Mouse (Mus musculus): ENCODE results near the gene Psmb7. TPM values are rescaled to one million over a fixed set of nuclear protein-coding genes. Genes with fewer than 3 reads are reported as not detected.

Psmb7 gene
- total and polyA plus RNA-seq, 2 experiments, result 99.4 to 219 TPM

- Histone ChIP-seq H3K4me3 (ENCODE audit: insufficient read depth, low read depth, low read length) (no peak overlapping the region), H3K36me3 (ENCODE audit: control insufficient read depth, insufficient read depth, low read length) (no peaks in the 10 kb centered on the region; the same call in 1 of the 2 replicates), H3K4me1 (ENCODE audit: control insufficient read depth, insufficient read depth, low read length) (peaks cover 31% of the 10 kb centered on the region), H3K79me2 (ENCODE audit: control insufficient read depth, insufficient read depth, low read length) (peaks cover 48% of the 10 kb centered on the region), H3K27ac (replicated peaks; ENCODE audit: insufficient read depth, low read depth, low read length) (peak overlapping the region; percentile 45; the same call in 1 of the 2 replicates), H3K9ac (ENCODE audit: low read depth, low read length) (no peak overlapping the region), H3K27me3 (ENCODE audit: control insufficient read depth, insufficient read depth, low read length) (no peaks in the 10 kb centered on the region)
- WGBS, result 12% methylated on average over 6 of the region's 6 CpGs
- TF ChIP-seq POLR2A (IDR thresholded peaks at IDR 0.05; ENCODE audit: extremely low read depth, insufficient read depth, low read length), result no peak
- no peak for TF ChIP-seq CTCF (IDR thresholded peaks at IDR 0.05; ENCODE audit: low read depth, low read length)
- DNase-seq (ENCODE audit: extremely low read depth, low read depth, low spot score), result peak; percentile 73
These were observed 97.7 kb downstream of the Psmb7 start for GRCm38 (mm10) chr2:38546222-38546621.

- TF ChIP-seq CTCF (IDR thresholded peaks at IDR 0.05; ENCODE audit: low read depth, low read length), result no peak
- no peak for TF ChIP-seq POLR2A (IDR thresholded peaks at IDR 0.05; ENCODE audit: extremely low read depth, insufficient read depth, low read length)
- Histone ChIP-seq H3K4me3 (ENCODE audit: insufficient read depth, low read depth, low read length) (no peak overlapping the region), H3K36me3 (ENCODE audit: control insufficient read depth, insufficient read depth, low read length) (no peaks in the 10 kb centered on the region), H3K79me2 (ENCODE audit: control insufficient read depth, insufficient read depth, low read length) (peaks cover 44% of the 10 kb centered on the region), H3K9ac (ENCODE audit: low read depth, low read length) (no peak overlapping the region), H3K27ac (replicated peaks; ENCODE audit: insufficient read depth, low read depth, low read length) (peak overlapping the region; percentile 45), H3K4me1 (ENCODE audit: control insufficient read depth, insufficient read depth, low read length) (peaks cover 35% of the 10 kb centered on the region), H3K27me3 (ENCODE audit: control insufficient read depth, insufficient read depth, low read length) (no peaks in the 10 kb centered on the region)
- peak; percentile 52 for DNase-seq (ENCODE audit: extremely low read depth, low read depth, low spot score)
These were observed 98.2 kb downstream of the Psmb7 start for GRCm38 (mm10) chr2:38545706-38546105.

GRCm38 (mm10) chr2:38544982-38545381 lies 98.9 kb downstream of the Psmb7 start:
- no peak overlapping the region for H3K27ac ChIP-seq (replicated peaks; ENCODE audit: insufficient read depth, low read depth, low read length)
- no peaks in the 10 kb centered on the region for H3K27me3 ChIP-seq (ENCODE audit: control insufficient read depth, insufficient read depth, low read length)
- TF ChIP-seq CTCF (IDR thresholded peaks at IDR 0.05; ENCODE audit: low read depth, low read length), result no peak
- TF ChIP-seq POLR2A (IDR thresholded peaks at IDR 0.05; ENCODE audit: extremely low read depth, insufficient read depth, low read length), result no peak
- no peak overlapping the region for H3K9ac ChIP-seq (ENCODE audit: low read depth, low read length)
- peaks cover 41% of the 10 kb centered on the region for H3K4me1 ChIP-seq (ENCODE audit: control insufficient read depth, insufficient read depth, low read length)
- no peak overlapping the region for H3K4me3 ChIP-seq (ENCODE audit: insufficient read depth, low read depth, low read length)
- DNase-seq (ENCODE audit: extremely low read depth, low read depth, low spot score), result peak; percentile 30
- H3K36me3 ChIP-seq (ENCODE audit: control insufficient read depth, insufficient read depth, low read length), result no peaks in the 10 kb centered on the region
- 71% methylated on average over 6 of the region's 6 CpGs for WGBS
- H3K79me2 ChIP-seq (ENCODE audit: control insufficient read depth, insufficient read depth, low read length), result peaks cover 42% of the 10 kb centered on the region

GRCm38 (mm10) chr2:38544341-38544740 lies 99.5 kb downstream of the Psmb7 start:
- Histone ChIP-seq H3K27me3 (ENCODE audit: control insufficient read depth, insufficient read depth, low read length) (no peaks in the 10 kb centered on the region), H3K4me1 (ENCODE audit: control insufficient read depth, insufficient read depth, low read length) (peaks cover 44% of the 10 kb centered on the region)
- TF ChIP-seq CTCF (IDR thresholded peaks at IDR 0.05; ENCODE audit: low read depth, low read length), result no peak

GRCm38 (mm10) chr2:38543158-38543557 lies 100.7 kb downstream of the Psmb7 start:
- no peak overlapping the region for H3K4me3 ChIP-seq (ENCODE audit: insufficient read depth, low read depth, low read length)
- no peak overlapping the region for H3K27ac ChIP-seq (replicated peaks; ENCODE audit: insufficient read depth, low read depth, low read length)
- H3K9ac ChIP-seq (ENCODE audit: low read depth, low read length), result no peak overlapping the region
- TF ChIP-seq CTCF (IDR thresholded peaks at IDR 0.05; ENCODE audit: low read depth, low read length) (no peak), POLR2A (IDR thresholded peaks at IDR 0.05; ENCODE audit: extremely low read depth, insufficient read depth, low read length) (no peak)
- H3K27me3 ChIP-seq (ENCODE audit: control insufficient read depth, insufficient read depth, low read length), result no peaks in the 10 kb centered on the region
- peaks cover 52% of the 10 kb centered on the region for H3K79me2 ChIP-seq (ENCODE audit: control insufficient read depth, insufficient read depth, low read length)
- no peak for DNase-seq (ENCODE audit: extremely low read depth, low read depth, low spot score)
- WGBS, result 96% methylated on average over 2 of the region's 2 CpGs
- H3K36me3 ChIP-seq (ENCODE audit: control insufficient read depth, insufficient read depth, low read length), result no peaks in the 10 kb centered on the region
- peaks cover 48% of the 10 kb centered on the region for H3K4me1 ChIP-seq (ENCODE audit: control insufficient read depth, insufficient read depth, low read length)

More at GRCm38 (mm10) chr2:38544341-38544740, 99.5 kb downstream of the Psmb7 start:
- no peak overlapping the region for H3K9ac ChIP-seq (ENCODE audit: low read depth, low read length)
- no peaks in the 10 kb centered on the region for H3K36me3 ChIP-seq (ENCODE audit: control insufficient read depth, insufficient read depth, low read length)
- H3K79me2 ChIP-seq (ENCODE audit: control insufficient read depth, insufficient read depth, low read length), result peaks cover 45% of the 10 kb centered on the region
- DNase-seq (ENCODE audit: extremely low read depth, low read depth, low spot score), result no peak
- H3K27ac ChIP-seq (replicated peaks; ENCODE audit: insufficient read depth, low read depth, low read length), result no peak overlapping the region
- no peak overlapping the region for H3K4me3 ChIP-seq (ENCODE audit: insufficient read depth, low read depth, low read length)

- H3K36me3 ChIP-seq (ENCODE audit: control insufficient read depth, insufficient read depth, low read length), result no peaks in the 10 kb centered on the region
- no peaks in the 10 kb centered on the region for H3K27me3 ChIP-seq (ENCODE audit: control insufficient read depth, insufficient read depth, low read length)
- DNase-seq (ENCODE audit: extremely low read depth, low read depth, low spot score), result no peak
- TF ChIP-seq POLR2A (IDR thresholded peaks at IDR 0.05; ENCODE audit: extremely low read depth, insufficient read depth, low read length), result no peak
- no peak for TF ChIP-seq CTCF (IDR thresholded peaks at IDR 0.05; ENCODE audit: low read depth, low read length)
- H3K4me3 ChIP-seq (ENCODE audit: insufficient read depth, low read depth, low read length), result no peak overlapping the region
- H3K79me2 ChIP-seq (ENCODE audit: control insufficient read depth, insufficient read depth, low read length), result peaks cover 59% of the 10 kb centered on the region
- no peak overlapping the region for H3K9ac ChIP-seq (ENCODE audit: low read depth, low read length)
- 35% methylated on average over 1 of the region's 1 CpGs for WGBS
- no peak overlapping the region for H3K27ac ChIP-seq (replicated peaks; ENCODE audit: insufficient read depth, low read depth, low read length)
- H3K4me1 ChIP-seq (ENCODE audit: control insufficient read depth, insufficient read depth, low read length), result peaks cover 48% of the 10 kb centered on the region
These were observed 101.5 kb downstream of the Psmb7 start for GRCm38 (mm10) chr2:38542366-38542765.
